Mouse (Mus musculus) testis, adult 2 months (tissue): ENCODE measurements around the gene Snw1. TPM values are rescaled to one million over a fixed set of nuclear protein-coding genes. Genes with fewer than 3 reads are reported as not detected.

Source experiments
- H3K27ac ChIP-seq: fragments of 200-500 bp; 2 replicates; pipeline ENCODE4 v1.5.1; 2012; ENCODE audit warnings: low read depth, low read length; ENCODE audit not compliant: control insufficient read depth, insufficient read depth
- H3K27me3 ChIP-seq: fragments of 200-500 bp; 2 replicates; pipeline ENCODE4 v1.6.1; 2012; ENCODE audit warnings: mild to moderate bottlenecking, low read length, moderate library complexity; ENCODE audit not compliant: control insufficient read depth, insufficient read depth
- H3K36me3 ChIP-seq: fragments of 200-500 bp; 2 replicates; pipeline ENCODE4 v1.6.1; 2012; ENCODE audit warnings: mild to moderate bottlenecking, low read length; ENCODE audit not compliant: control insufficient read depth, insufficient read depth
- H3K4me1 ChIP-seq: fragments of 200-500 bp; 2 replicates; pipeline ENCODE4 v1.6.1; 2012; ENCODE audit warnings: low read length; ENCODE audit not compliant: control insufficient read depth, insufficient read depth
- H3K4me3 ChIP-seq: fragments of 200-500 bp; 2 replicates; pipeline ENCODE4 v1.5.1; 2012; ENCODE audit warnings: low read depth, mild to moderate bottlenecking, low read length, moderate library complexity, mixed read lengths; ENCODE audit not compliant: control insufficient read depth
- CTCF ChIP-seq: fragments of 200-500 bp; IDR thresholded peaks from 2 replicates; pipeline ENCODE4 v1.5.1; 2012; ENCODE audit warnings: low read depth, mild to moderate bottlenecking, inconsistent platforms, low read length, moderate library complexity; ENCODE audit not compliant: control insufficient read depth, insufficient read depth, insufficient replicate concordance
- POLR2A ChIP-seq: fragments of 200-500 bp; IDR thresholded peaks from 2 replicates; pipeline ENCODE4 v1.6.1; 2012; ENCODE audit warnings: low read depth, mild to moderate bottlenecking, inconsistent platforms, low read length, moderate library complexity; ENCODE audit not compliant: control insufficient read depth
- polyA plus RNA-seq: library from polyadenylated mRNA; depleted of rRNA; stranded (reverse); fragments of >200 nt; gene quantifications from 2 replicates; pipeline ENCODE4 v1.2.3, GENCODE M21; 2012; rRNA removed

The Snw1 gene
- polyA plus RNA-seq, 1 experiment = 16.4 TPM

DNA sequence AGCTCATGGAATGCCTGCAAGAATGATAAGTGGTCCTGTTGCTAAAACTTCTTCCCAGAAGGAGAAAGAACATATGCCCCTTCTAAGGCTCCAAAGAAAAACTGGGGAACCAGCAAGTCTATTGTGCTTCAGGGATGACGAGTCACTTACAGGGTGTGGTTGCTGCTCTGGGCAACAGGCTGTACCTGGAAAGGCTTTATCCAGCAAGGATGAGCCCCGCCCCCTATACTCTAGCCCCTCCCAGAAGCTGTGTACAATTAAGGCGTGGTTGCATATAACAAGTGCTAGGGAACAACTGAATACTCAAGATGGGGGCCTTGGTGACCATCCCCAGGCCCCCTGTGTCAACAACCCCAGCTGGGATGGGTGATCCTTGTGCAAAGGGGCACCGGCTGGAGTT is 63.0 kb downstream of the Snw1 start:
- Histone ChIP-seq H3K36me3 (no peaks in the 10 kb centered on the region), H3K4me3 (no peak overlapping the region), H3K27ac (no peak overlapping the region), H3K27me3 (no peaks in the 10 kb centered on the region), H3K4me1 (peaks cover 4% of the 10 kb centered on the region)
- TF ChIP-seq CTCF (no peak), POLR2A (no peak)

DNA sequence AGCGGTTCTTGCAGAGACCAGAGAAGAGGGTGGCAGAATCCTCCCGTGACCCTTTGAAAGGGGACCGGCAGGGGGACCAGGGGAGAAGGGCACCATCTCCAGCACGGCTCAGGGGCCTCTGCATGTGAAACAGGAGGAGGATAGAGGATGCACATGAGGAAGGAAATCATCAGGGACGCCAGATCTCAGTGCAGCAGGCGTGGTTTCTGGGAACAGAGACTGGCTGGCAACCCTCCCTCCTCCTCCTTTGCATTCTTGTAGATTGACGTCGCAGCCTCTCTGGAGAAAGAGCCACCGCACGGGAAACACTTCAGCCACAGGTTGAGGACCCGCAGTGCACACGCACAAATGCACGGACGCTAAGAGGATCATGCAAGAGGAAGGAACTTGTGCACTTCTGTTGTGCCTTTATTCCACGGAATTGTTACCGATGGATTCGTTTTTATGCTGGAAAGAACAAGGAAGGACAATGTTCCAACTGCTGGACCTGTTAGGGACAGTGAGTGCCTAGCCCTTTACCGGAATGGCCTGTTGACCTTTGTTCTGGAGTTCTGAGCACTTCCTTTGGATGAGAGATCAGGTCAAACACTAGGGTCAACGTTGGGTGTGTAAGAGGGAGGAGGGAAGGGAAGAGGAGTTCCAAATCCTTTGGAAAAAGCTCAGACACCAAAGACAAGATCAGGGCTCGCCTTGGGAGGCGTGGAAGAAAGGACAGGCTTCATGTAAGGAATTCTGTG is 64.0 kb downstream of the Snw1 start:
- Histone ChIP-seq H3K27ac (peak overlapping the region; percentile 78), H3K4me3 (no peak overlapping the region), H3K36me3 (no peaks in the 10 kb centered on the region), H3K4me1 (peaks cover 4% of the 10 kb centered on the region), H3K27me3 (no peaks in the 10 kb centered on the region)
- no peak for TF ChIP-seq POLR2A

DNA sequence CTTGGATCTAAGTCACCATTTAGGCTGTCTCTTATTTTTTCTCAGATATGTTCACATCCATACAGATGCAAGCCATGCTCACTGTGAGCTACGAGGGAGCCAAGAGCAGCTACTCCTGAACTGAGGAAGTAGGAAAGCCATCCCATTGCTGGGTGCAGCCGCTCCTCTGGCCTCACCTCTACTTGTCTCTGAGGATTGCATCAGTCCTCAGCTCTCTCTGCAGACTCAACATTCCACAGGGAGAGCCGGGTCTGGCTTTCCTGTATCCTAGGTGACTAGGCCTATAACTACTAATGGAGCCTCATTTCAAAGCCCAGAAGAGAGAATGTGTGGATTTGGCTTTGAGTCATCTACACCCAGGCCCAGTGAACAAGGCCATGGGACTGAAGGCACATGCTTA is 66.4 kb downstream of the Snw1 start:
- Histone ChIP-seq H3K4me1 (peaks cover 4% of the 10 kb centered on the region), H3K36me3 (no peaks in the 10 kb centered on the region), H3K27me3 (no peaks in the 10 kb centered on the region), H3K27ac (no peak overlapping the region), H3K4me3 (no peak overlapping the region)
- TF ChIP-seq CTCF (no peak), POLR2A (no peak)

- H3K4me1 ChIP-seq = peaks cover 4% of the 10 kb centered on the region
- no peaks in the 10 kb centered on the region for H3K36me3 ChIP-seq
- no peak for TF ChIP-seq CTCF
- TF ChIP-seq POLR2A = no peak
- H3K27ac ChIP-seq = no peak overlapping the region
- no peak overlapping the region for H3K4me3 ChIP-seq
- H3K27me3 ChIP-seq = no peaks in the 10 kb centered on the region
Measured at GRCm38 (mm10) chr12:87405165-87405564, 66.9 kb downstream of the Snw1 start.

GRCm38 (mm10) chr12:87401883-87402282 is 70.2 kb downstream of the Snw1 start:
- TF ChIP-seq POLR2A (no peak), CTCF (no peak)
- Histone ChIP-seq H3K36me3 (no peaks in the 10 kb centered on the region), H3K27me3 (no peaks in the 10 kb centered on the region), H3K27ac (no peak overlapping the region), H3K4me1 (no peaks in the 10 kb centered on the region), H3K4me3 (no peak overlapping the region)

DNA sequence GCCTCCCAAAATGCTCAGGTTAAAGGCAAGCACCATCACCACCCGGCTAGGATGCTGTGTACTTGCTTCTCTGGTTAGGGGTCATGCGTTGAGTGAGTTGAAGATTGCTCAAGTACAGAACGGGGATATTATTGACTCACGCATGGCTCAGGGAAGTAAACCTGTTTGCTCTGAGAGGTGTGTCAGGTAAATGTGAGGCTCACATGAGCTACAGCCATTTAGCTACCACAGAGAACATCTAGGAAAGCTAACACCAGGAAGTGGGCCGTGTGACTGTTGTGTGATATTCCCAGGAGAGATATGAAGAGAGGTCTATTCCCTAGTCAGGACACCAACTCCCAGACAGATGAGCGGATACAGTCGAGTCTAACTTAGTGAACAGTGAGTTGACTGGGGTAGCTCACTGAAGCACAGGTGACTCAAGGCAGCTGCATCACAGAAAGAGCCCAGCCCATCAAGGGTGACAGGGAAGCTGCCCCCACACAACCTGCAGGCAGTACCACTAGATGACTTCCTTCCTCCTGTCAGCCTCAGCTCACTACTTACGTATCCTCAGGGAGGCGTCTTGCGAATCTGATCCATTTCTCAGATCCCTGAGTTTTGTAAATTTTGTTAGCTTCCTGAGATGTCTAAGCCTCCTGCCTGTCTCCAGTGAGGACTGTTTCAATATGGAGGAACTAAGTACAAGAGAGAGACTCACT is 72.8 kb downstream of the Snw1 start:
- no peak overlapping the region for H3K27ac ChIP-seq

More for the DNA sequence above, 72.8 kb downstream of the Snw1 start:
- no peak overlapping the region for H3K4me3 ChIP-seq
- no peaks in the 10 kb centered on the region for H3K4me1 ChIP-seq
- no peaks in the 10 kb centered on the region for H3K36me3 ChIP-seq
- TF ChIP-seq CTCF (no peak), POLR2A (no peak)
- no peaks in the 10 kb centered on the region for H3K27me3 ChIP-seq

Other genes with a start within 250 kb of the Snw1 start
- gene Noxred1, start 233.5 kb downstream of the Snw1 start, polyA plus RNA-seq = 68.5 and 75.4 TPM in 2 replicates
- gene Vipas39, start 206.0 kb downstream of the Snw1 start, polyA plus RNA-seq = 19.8 and 22.1 TPM in 2 replicates
- gene Ahsa1, start 205.8 kb downstream of the Snw1 start, polyA plus RNA-seq = 47.8 and 50.4 TPM in 2 replicates
- 0.19 and 0.23 TPM in 2 replicates for gene Ism2, start 172.6 kb downstream of the Snw1 start, polyA plus RNA-seq
- gene Sptlc2, start 83.9 kb downstream of the Snw1 start, polyA plus RNA-seq = 9.1 and 9.4 TPM in 2 replicates
- 38.2 and 41.0 TPM in 2 replicates for gene Slirp, start 28.4 kb downstream of the Snw1 start, polyA plus RNA-seq
- gene Alkbh1, start 28.3 kb downstream of the Snw1 start, polyA plus RNA-seq = 12.8 and 15.0 TPM in 2 replicates
- gene Gm5788, start 22.4 kb upstream of the Snw1 start, polyA plus RNA-seq = not detected in 2 replicates
- gene Gm8300, start 42.0 kb upstream of the Snw1 start, polyA plus RNA-seq = not detected in 2 replicates
- 0.15 and 0.18 TPM in 2 replicates for gene Oog1, start 130.4 kb upstream of the Snw1 start, polyA plus RNA-seq
- 1.7 and 2.0 TPM in 2 replicates for gene Gm4027, start 146.6 kb upstream of the Snw1 start, polyA plus RNA-seq
- gene Gm16381, start 172.3 kb upstream of the Snw1 start, polyA plus RNA-seq = not detected in 2 replicates